Mouse (Mus musculus): ENCODE measurements around the gene Spice1.

- TF ChIP-seq EP300 (optimal IDR thresholded peaks at IDR 0.05) (no peak), CTCF (IDR thresholded peaks at IDR 0.05; ENCODE audit: low read depth) (peak; percentile 50)
Observed at GRCm38 (mm10) chr16:44330657-44331056, 16.3 kb upstream of the Spice1 start.

Measured in stomach, postnatal 0 days (tissue).